Mouse (Mus musculus): ENCODE results near the gene Pdzd2.

Pdzd2 gene

GRCm38 (mm10) chr15:12520292-12520691 lies 219.4 kb downstream of the Pdzd2 start:
- peak; percentile 61 for DNase-seq

- DNase-seq = peak; percentile 92
Measured at GRCm38 (mm10) chr15:12518370-12518973, 221.3 kb downstream of the Pdzd2 start.

- DNase-seq = no peak
Measured at GRCm38 (mm10) chr15:12517314-12517813, 222.4 kb downstream of the Pdzd2 start.

DNA sequence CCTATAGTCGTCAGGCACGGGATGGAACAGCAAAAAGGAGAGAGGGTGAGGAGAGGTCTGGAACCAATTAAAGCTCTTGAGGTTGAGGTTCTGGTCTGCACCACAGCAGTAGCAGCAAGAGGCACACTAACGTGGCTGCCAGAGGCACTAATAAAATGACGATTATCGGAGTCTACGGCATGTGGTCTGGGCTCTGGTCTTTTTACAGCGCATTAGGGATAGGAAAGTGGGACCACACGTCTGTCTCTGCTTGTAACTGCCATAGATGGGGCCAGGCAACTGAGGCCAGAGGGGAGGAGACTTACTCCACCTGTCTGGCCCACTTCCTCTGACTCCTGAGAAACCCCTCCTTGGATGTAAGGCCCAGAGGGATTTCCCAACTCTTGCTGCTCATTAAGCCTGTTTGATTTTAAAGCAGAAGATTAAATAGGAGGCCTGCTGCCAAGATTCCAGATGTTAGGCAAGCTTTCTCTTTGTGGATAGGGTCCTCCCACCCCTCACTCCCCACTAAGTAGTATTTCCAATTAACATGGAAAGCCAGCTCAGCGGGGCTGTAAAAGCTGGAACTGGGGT lies 224.4 kb downstream of the Pdzd2 start:
- peak; percentile 83 for DNase-seq

- DNase-seq = no peak
Measured at GRCm38 (mm10) chr15:12513526-12513925, 226.2 kb downstream of the Pdzd2 start.

DNA sequence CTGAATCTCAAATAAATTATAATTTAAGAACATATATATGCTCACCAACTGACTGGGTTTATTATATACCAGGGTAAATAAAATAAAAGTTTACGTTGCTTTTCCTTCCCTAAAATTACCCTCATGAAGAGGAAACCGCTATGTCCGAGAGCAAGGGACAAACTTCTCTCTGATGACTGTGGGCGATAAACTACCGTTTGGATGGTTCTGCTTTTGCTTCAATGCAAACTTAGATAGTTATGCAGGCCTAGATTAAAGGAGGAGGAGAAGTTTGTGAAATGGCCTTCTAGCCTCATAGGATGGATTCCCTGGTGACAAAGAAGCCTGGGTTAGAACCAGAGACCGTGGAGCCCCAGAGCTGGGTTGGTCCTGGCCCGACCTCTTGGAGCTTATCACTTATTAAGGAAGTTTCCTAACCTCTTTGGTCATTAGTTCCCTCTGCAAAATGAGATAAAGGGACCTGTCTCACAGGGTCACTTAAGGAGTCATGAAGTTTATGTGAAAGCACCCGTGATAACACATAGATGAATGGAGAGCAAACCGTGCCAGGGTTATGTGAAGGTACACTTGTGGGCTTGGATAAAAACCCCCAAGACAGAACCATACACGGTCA lies 230.9 kb downstream of the Pdzd2 start:
- DNase-seq = no peak

- no peak for DNase-seq
Measured at GRCm38 (mm10) chr15:12507523-12507922, 232.2 kb downstream of the Pdzd2 start.

DNA sequence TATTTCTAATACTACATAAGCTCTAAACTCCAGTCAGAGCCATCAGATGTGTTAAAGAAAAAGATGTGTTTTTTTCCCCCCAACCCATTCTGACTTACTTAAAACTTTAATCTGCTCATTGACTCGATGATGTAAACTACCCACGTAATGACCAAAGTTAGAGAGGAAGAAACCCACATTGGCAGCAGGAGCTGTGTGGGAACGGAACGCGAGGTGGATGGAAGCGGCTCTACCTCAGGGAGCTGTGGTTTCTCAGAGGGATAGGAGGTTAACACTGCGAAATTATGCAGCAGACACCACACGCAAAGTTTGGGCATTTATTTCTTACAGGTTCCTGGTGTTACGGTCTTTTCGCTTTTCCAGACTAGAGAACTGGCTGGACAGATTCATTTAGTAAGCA lies 233.2 kb downstream of the Pdzd2 start:
- DNase-seq = no peak

- no peak for DNase-seq
Measured at GRCm38 (mm10) chr15:12506085-12506484, 233.6 kb downstream of the Pdzd2 start.

DNA sequence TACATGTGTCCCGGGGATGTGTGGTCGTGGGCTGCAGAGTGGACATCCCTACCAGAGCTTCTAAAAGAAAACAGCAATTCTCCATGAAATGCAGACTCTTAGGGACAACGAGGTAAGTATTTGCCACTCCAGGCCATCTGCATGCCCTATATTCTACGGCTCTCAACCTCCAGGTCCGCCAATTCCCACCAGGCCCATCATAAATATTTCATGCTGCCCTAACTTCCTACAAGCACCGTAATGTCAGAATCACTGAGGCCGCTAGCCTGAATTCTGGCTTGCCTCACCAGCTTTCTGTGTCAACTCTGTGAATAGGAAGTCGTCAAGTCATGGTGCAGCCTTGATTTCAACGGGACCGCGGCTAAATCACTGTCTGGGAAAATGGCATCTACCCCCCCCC lies 234.2 kb downstream of the Pdzd2 start:
- no peak for DNase-seq

DNA sequence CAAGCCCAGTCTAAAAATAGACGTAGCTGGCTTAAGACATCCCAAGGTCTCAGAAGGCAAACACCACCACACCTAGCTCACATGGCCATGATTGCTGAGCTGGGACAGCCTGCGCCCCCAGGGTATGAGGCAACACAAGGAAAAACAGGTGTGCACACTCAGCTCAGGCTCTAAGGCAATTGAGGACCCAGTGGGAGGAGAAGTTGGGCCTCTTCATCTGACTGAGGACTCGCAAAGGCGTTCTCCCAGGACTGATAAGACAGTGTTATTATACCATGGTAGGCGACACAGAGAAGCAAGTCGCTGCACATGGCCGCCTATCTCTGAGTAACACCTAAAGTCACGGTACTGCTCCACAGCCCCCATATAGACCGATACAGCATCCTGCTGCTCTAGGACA lies 235.8 kb downstream of the Pdzd2 start:
- peak; percentile 95 for DNase-seq

- peak; percentile 95 for DNase-seq
Measured at GRCm38 (mm10) chr15:12501924-12502548, 237.7 kb downstream of the Pdzd2 start.

DNA sequence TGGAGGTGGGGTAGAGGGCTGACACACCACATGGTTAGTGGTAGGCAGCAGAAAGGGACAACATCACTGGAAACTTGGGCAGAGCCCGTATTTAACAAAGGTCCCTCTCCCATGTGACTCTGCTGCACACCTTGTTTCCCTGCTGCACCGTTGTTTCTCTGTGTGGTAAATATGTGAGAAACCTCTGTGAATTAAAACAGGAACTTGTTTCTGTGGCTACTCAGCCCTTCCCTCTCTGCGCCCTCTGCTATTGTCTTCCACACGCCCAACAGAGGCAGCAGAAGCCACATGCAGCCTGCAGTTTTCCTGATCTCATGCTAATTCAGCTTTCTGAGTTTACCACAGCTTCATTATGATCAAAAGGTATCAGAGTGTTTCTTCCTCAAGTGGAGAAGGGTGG lies 239.1 kb downstream of the Pdzd2 start:
- no peak for DNase-seq

- no peak for DNase-seq
Measured at GRCm38 (mm10) chr15:12494084-12494483, 245.6 kb downstream of the Pdzd2 start.

GRCm38 (mm10) chr15:12493258-12493657 lies 246.5 kb downstream of the Pdzd2 start:
- no peak for DNase-seq

- DNase-seq = peak; percentile 98
Measured at GRCm38 (mm10) chr15:12490969-12491368, 248.8 kb downstream of the Pdzd2 start.

- peak; percentile 98 for DNase-seq
Measured at GRCm38 (mm10) chr15:12490527-12490926, 249.2 kb downstream of the Pdzd2 start.

DNA sequence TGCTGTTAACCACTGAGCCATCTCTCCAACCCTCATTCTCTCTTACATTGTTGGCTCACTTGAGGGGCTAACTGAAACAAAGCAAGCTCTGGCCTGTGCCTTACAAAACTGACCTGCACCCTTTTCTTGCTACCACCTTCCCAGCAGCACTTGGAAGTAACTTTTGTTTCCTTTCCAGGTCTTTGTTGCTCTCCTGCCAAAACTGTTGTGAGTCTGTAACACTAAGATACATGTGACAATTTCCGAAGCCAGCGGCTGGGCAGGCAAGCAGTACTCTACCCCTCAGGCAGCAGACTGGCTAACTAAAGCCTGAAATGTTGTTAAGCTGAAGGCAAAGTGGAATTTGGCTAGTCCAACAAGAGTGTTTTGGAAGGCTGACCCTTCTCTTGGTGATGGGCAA lies 251.4 kb downstream of the Pdzd2 start:
- no peak for DNase-seq

DNA sequence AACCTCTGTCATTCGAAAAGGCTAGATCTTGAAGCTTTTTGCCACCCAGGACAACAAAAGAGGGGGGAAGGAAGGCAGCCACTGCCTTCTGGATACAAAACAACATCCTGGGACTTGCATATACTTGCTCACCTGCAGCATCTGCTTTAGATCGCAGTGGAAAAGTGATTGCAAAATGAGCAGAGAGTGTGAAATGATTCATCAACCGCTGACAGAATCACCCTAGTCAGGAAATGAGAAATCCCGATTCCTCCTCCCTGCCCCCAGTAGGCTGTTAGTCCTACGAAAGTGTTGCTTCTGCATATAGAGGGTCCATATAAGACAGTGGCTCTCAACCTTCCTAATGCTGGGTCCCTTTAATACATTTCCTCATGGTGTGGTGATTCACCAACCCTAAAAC lies 258.5 kb downstream of the Pdzd2 start:
- DNase-seq = no peak

- DNase-seq = no peak
Measured at GRCm38 (mm10) chr15:12480369-12480768, 259.4 kb downstream of the Pdzd2 start.

DNA sequence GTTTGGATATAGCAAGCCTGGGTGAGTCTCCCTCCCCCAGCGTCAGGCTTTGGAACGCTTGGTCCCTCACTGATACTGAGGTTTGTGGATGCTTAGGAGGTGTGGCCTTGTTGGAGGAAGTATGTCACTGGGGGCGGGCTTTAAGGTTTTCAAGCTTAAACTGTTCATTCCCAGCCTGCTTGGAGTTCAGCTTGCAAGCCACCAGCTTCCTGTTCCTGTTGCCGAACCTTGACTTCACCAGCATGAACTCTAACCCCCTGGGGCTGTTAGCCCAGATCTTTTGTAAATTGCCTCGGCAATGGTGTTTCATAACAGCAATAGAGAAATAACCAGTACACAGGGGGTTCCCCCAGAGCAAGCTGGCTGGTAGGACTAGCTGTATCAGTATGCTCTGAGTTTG lies 260.4 kb downstream of the Pdzd2 start:
- peak; percentile 97 for DNase-seq

GRCm38 (mm10) chr15:12473596-12473995 lies 266.1 kb downstream of the Pdzd2 start:
- DNase-seq = peak; percentile 95

GRCm38 (mm10) chr15:12472646-12473045 lies 267.1 kb downstream of the Pdzd2 start:
- peak; percentile 79 for DNase-seq

All from heart, adult 11 months (tissue).